Mouse (Mus musculus): ENCODE measurements around the gene Vmp1.

The Vmp1 gene

DNA sequence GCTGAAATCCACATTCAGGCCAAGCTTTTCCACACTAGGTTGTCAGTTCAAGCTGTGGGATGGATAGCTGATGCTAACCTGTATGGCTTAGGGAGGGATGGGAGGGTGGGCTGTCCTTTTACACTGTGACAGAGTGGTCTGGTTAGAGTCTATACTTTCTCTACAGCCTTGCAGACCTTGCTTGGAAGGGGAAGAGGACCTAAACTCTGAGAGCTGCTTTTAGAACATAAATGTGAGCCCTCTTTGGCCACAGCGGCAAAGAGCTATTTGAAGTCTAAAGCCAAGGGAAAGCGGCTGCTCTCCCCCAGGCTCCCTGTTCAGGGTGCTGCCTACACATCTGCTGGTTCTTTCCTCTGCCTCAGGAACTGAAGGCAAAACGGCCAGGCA, 98.0 kb downstream of the Vmp1 start:
- peak; percentile 57 for DNase-seq (ENCODE audit: low read depth, low spot score)

DNA sequence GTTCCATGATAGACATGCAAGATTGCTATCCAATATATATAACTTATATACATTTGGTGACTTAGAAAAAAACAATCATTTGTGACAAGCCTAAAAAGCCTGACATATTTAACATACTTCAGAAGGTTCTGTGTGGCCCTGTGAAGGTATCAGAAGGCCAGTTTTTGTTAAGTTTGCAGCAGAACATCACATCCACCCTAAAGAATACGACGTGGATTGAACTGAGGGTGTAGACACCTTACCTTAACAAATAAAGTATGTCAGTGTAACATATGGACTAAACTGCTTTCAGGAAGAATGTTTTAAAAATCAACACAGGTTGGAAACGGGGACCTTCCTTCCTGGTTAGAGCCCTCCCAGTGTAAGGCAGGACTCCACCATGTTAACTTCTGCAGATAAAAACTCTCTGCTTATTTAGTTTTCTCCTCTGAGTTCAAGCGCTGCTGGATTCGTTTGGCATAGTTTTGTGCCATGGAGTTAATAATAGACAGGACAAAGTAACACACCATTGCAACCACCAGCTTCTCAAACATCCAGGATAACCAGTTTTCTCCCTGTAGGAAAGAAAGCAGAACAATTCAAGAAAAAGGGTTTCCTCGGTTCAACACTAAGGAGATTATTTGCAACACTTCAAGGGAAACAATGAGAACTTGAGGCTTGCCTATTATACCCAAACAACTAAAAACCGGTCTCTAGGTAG, 98.6 kb downstream of the Vmp1 start:
- peak; percentile 58 for DNase-seq (ENCODE audit: low read depth, low spot score)

GRCm38 (mm10) chr11:86583990-86584897, 99.4 kb downstream of the Vmp1 start:
- peak; percentile 56 for DNase-seq (ENCODE audit: low read depth, low spot score)

DNA sequence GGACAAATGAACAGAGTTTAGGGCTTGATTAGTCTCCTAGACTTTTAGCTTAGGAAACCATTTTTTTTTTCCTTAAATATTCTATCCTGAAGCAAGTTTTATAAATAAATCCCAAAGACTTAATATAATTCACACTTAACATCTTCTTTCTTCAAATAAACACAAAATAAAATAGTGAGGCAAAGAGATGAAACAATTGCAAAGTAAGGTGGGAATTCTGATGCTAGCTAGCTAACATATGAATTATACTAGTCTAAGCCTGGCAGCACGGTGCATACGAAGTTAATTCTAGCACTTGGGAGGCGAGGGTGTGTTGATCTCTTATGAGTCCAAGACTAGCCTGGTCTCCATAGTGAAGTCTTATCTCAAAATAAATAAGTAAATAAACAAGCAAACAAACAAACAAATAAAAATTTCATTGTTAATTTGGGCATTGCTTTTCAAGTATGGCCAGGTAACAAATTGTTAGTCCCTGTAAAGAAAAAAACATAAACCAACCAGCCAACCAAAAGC, 100.3 kb downstream of the Vmp1 start:
- peak; percentile 46 for DNase-seq (ENCODE audit: low read depth, low spot score)

GRCm38 (mm10) chr11:86582543-86583260, 100.9 kb downstream of the Vmp1 start:
- no peak for DNase-seq (ENCODE audit: low read depth, low spot score)

DNA sequence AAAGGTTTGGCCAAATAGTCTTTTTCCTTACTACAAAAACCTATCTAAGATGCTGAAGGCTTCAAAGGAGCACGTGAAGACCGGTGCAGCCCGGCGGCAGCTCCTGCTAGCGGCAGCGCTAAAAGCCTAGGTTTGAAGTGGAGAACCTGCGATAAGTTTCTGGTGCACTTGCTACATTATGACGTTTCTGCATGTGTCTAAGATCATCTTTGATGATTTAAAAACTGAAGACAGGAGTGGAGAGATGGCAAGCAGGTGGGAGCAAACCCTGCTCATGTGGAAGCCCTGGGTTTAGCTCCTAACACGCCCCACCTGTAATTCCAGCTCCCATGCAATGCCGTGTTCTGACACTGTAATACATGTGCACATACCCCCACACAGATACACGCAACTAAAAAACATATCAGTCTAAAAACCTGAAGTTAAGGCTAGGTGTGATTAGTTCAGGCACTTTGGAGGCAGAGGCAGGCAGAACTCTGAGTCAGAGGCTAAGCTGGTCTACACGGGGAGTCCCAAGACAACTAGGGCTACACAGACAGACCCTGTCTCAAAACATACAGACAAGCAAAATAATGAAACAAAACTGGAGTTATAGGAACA, 101.6 kb downstream of the Vmp1 start:
- peak; percentile 86 for DNase-seq (ENCODE audit: low read depth, low spot score)

- DNase-seq (ENCODE audit: low read depth, low spot score) = peak; percentile 90
Observed at GRCm38 (mm10) chr11:86581250-86581753, 102.3 kb downstream of the Vmp1 start.

DNA sequence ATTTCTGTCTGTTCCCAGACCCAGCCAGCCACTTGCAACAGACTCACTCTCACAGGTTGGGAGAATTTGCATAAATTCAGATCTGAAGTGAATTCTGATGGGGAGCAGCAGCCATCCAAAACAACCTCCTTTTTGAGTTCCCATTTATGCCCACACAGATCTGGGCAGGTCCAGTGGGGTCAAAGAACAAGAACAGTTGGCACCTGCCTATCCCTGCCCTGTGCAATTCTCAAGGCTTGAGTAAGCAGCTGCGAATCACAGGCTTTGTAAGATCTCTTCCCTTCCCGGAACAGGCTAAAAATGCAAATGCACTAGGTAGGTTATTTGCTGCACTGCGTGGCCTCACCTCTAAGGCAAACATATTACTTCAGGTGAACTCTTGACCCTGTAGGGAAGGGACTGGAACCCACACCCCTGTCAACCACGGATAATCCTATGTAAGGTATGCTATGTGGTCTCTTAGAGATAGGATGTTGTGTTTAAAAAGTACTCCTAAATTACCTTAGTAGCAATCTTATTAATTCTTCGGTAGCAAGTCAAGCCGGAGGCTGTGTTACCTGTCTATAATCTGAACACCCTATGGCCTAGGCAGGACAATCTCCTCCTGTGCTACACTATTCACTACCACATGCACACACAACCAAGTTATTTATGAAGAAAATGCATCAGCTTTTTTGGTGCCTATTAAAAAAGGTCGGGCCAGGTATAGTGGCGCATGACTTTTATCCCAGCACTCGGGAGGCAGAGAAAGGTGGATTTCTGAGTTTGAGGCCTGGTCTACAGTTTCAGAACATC, 103.1 kb downstream of the Vmp1 start:
- peak; percentile 76 for DNase-seq (ENCODE audit: low read depth, low spot score)

DNA sequence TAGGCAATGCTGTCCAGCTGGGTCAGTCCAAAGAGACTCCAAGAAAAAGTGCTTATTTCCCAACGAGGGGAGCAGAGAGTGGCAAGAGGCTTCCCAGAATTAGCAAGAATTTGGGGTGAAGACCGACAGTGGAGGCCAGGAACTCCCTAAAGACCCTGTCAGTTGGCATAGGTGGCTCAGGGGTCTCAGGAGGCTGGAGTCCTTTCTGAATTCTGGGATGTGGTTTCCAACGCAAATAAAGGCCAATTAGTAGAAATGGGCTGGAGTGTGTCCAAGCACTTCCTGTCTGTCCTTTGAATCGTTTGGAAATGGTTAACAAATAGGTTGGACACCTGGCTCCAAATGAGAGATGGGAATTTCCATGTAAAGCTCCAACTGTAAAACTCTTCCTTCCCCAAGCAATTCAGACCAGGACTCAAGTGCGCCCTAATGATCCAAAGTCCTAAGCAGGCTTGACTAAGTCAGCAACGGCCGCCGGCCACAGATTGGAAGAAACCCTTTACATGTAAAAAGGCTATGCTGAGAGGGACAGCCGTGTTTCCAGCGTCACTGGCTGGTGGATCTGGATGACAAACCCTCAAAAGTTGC, 103.8 kb downstream of the Vmp1 start:
- DNase-seq (ENCODE audit: low read depth, low spot score) = peak; percentile 16

DNA sequence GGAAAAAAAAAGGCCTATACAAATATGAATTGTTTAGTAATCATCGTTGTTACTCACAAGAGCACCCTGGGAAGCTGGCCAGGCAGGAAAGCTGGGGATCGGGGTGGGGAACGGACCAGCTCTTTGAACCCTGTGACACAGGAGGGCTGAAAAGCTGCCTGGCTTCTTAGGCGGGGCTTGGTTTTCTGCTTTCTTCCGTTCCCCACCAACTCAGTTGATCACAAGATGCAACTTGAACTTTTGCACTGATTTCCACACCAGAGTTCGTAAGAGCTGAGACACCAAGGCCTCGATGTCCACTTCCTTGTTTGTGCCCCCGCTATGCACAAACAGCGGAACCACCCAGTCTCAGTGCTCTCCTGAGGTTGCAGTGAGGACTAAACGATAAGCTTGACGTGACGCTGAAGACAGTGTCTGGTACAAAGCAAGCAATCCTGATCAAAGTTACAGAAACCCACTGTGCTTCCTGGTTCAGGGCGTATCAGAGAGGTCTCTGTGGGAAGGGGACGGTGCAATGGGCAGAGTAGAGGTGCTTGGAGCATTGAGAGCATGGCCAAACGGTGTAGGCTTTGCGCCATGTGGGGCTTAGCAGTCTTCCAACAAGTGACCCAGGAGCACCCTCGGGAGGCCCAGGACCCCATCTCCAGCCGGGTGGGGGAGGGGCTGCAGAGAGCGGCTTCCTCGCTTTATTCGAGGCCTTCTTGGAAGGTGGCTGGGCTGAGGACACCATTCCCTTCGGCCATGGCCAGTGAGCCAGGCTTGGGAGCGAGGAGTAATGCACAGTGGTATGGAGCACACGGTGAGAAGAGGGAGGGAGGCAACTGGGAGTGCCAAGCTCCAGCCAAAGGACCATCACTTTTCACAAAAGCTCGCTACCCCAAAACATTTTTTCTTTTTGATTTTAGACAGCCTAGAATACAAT, 104.6 kb downstream of the Vmp1 start:
- DNase-seq (ENCODE audit: low read depth, low spot score) = peak; percentile 90

- peak; percentile 59 for DNase-seq (ENCODE audit: low read depth, low spot score)
Observed at GRCm38 (mm10) chr11:86578106-86578808, 105.4 kb downstream of the Vmp1 start.

DNA sequence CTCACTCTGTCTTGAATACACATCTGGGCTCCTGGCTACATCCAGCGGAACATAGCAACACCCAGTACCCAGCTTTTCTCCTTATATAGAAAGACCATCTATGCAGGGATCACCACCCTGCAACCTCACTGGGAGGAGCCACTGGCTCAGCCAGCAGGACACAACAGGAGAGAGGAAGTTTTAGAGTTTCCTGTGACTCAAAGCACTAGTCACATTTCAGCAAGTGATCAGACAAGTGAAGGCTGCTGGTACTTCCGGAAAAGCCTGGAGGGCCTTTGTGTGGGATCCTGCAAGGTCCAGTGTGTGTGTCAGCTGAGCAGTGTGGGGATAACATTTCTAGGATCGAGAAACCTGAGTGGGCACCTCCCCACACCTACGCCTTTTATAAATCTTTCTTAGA, 106.4 kb downstream of the Vmp1 start:
- DNase-seq (ENCODE audit: low read depth, low spot score) = peak; percentile 85

- DNase-seq (ENCODE audit: low read depth, low spot score) = peak; percentile 55
Observed at GRCm38 (mm10) chr11:86575632-86576378, 107.8 kb downstream of the Vmp1 start.

GRCm38 (mm10) chr11:86574408-86574807, 109.2 kb downstream of the Vmp1 start:
- DNase-seq (ENCODE audit: low read depth, low spot score) = no peak

GRCm38 (mm10) chr11:86573646-86574231, 109.9 kb downstream of the Vmp1 start:
- DNase-seq (ENCODE audit: low read depth, low spot score) = peak; percentile 67

- DNase-seq (ENCODE audit: low read depth, low spot score) = peak; percentile 54
Observed at GRCm38 (mm10) chr11:86572623-86573022, 111.0 kb downstream of the Vmp1 start.

GRCm38 (mm10) chr11:86571871-86572270, 111.8 kb downstream of the Vmp1 start:
- no peak for DNase-seq (ENCODE audit: low read depth, low spot score)

Measured in CD4-positive helper T cell, adult 2 months (primary cell).